Mouse (Mus musculus): ENCODE measurements around the gene Olfr339. TPM values are rescaled to one million over a fixed set of nuclear protein-coding genes. Genes with fewer than 3 reads are reported as not detected.

Olfr339 gene
- not detected for polyA plus RNA-seq (2014; fragmentation: Illumina TruSeq; extraction: RNeasy Lipid Tissue Mini Kit (QIAGEN cat#74804); ENCODE audit: low read depth, low replicate concordance)

GRCm38 (mm10) chr2:36418647-36419046 is at the start of gene Olfr339:
Gene Olfr339, plus strand, starts transcription at chr2:36418947.

GRCm38 (mm10) chr2:36373219-36373618 is 45.5 kb upstream of the Olfr339 start, which contains the start of gene Olfr338:
Gene Olfr338, plus strand, starts transcription at chr2:36373519.

DNA sequence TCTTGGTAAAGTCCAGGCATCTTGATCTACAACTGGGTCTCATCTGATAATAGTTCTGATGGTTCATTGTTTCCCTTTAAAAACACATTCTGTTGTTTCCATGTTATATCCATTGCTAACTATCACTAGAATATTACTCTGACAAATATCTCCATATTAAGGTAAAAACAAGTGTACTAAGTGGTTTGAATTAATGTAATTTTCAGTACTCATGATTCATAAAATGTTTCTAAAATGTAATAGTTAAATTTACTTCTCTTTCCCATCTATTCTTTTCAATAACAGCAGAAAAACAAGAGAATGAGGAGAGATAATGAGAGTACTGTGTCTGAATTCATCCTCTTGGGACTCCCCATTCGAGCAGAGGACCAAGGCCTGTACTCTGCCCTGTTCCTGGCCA is 33.5 kb downstream of the Olfr339 start, which contains the start of gene Olfr340:
Gene Olfr340, plus strand, starts transcription at position 301 of the 400 bp plus-strand sequence.

Other genes starting within 250 kb of the Olfr339 start
- 12.8 TPM for gene Ptgs1, start 188.5 kb upstream of the Olfr339 start, polyA plus RNA-seq (2014; fragmentation: Illumina TruSeq; extraction: RNeasy Lipid Tissue Mini Kit (QIAGEN cat#74804); ENCODE audit: low read depth, low replicate concordance)
- gene Olfr338, start 45.4 kb upstream of the Olfr339 start, polyA plus RNA-seq (2014; fragmentation: Illumina TruSeq; extraction: RNeasy Lipid Tissue Mini Kit (QIAGEN cat#74804); ENCODE audit: low read depth, low replicate concordance), result not detected
- gene Olfr340, start 33.6 kb downstream of the Olfr339 start, polyA plus RNA-seq (2014; fragmentation: Illumina TruSeq; extraction: RNeasy Lipid Tissue Mini Kit (QIAGEN cat#74804); ENCODE audit: low read depth, low replicate concordance), result not detected
- gene Olfr341, start 63.5 kb downstream of the Olfr339 start, polyA plus RNA-seq (2014; fragmentation: Illumina TruSeq; extraction: RNeasy Lipid Tissue Mini Kit (QIAGEN cat#74804); ENCODE audit: low read depth, low replicate concordance), result not detected
- gene Olfr342, start 106.1 kb downstream of the Olfr339 start, polyA plus RNA-seq (2014; fragmentation: Illumina TruSeq; extraction: RNeasy Lipid Tissue Mini Kit (QIAGEN cat#74804); ENCODE audit: low read depth, low replicate concordance), result not detected
- not detected for gene Olfr344, start 147.7 kb downstream of the Olfr339 start, polyA plus RNA-seq (2014; fragmentation: Illumina TruSeq; extraction: RNeasy Lipid Tissue Mini Kit (QIAGEN cat#74804); ENCODE audit: low read depth, low replicate concordance)
- not detected for gene Olfr345, start 221.1 kb downstream of the Olfr339 start, polyA plus RNA-seq (2014; fragmentation: Illumina TruSeq; extraction: RNeasy Lipid Tissue Mini Kit (QIAGEN cat#74804); ENCODE audit: low read depth, low replicate concordance)